ENCODE assay signal across 17 mouse cellular contexts in the genomic region with DNA sequence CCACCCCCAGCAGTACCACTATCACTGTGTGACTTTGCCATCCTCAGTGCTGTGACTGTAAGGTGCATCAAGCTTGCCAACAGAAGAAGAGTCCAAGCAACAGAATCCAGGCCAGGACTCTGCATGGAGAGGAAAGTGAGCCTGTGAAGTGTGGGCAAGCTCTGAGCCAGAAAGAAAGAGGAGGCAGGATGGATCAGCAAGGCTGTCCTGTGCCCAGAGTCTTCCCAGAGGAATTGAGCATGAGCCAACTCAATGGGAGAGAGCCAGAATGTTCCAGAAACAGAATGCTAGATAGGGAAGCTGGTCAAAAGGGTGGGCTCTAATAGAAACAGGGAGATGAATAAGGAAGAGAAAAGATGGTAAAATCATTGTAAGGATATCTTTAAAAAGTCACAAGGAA. TPM values are rescaled to one million over a fixed set of nuclear protein-coding genes. Genes with fewer than 3 reads are reported as not detected.
"Had no signal": no experiment of that assay in that cellular context is flagged by ENCODE, and none has a peak within 500 bp of the region (broad histone marks: within the 10 kb centered on the region; RNA-seq: fewer than 3 reads in every experiment).

No protein-coding gene starts in this region.

- H3K27ac ChIP-seq: midbrain, embryonic 10.5 days; midbrain, embryonic 12.5 days; neural tube, embryonic 12.5 days; stomach, embryonic 15.5 days; stomach, postnatal 0 days had no signal

- H3K4me2 ChIP-seq: lung, embryonic 14.5 days; midbrain, embryonic 12.5 days; neural tube, embryonic 12.5 days; stomach, embryonic 15.5 days had no signal

- H3K36me3 ChIP-seq: midbrain, embryonic 10.5 days; midbrain, embryonic 12.5 days; neural tube, embryonic 12.5 days; stomach, embryonic 15.5 days had no signal

- ATAC-seq: midbrain, embryonic 16.5 days had no signal

- H3K9me3 ChIP-seq: midbrain, embryonic 10.5 days; midbrain, embryonic 12.5 days; neural tube, embryonic 12.5 days; stomach, embryonic 15.5 days had no signal

- H3K4me1 ChIP-seq: midbrain, embryonic 10.5 days; midbrain, embryonic 12.5 days; neural tube, embryonic 12.5 days; stomach, embryonic 15.5 days had no signal

- H3K9ac ChIP-seq: lung, embryonic 14.5 days; midbrain, embryonic 12.5 days; neural tube, embryonic 12.5 days; stomach, embryonic 15.5 days had no signal

- H3K4me3 ChIP-seq: midbrain, embryonic 10.5 days; midbrain, embryonic 12.5 days; neural tube, embryonic 12.5 days; stomach, embryonic 15.5 days had no signal

- H3K27me3 ChIP-seq: midbrain, embryonic 12.5 days; neural tube, embryonic 12.5 days; stomach, embryonic 15.5 days had no signal

- DNase-seq: lung, embryonic 14.5 days; lung, postnatal 10 days; lung, postnatal 4 days; midbrain, embryonic 14.5 days; right cerebral cortex, postnatal 14 days; thymus, adult 2 months; thymus, postnatal 25 days; thymus, postnatal 4 days had no signal

RNA-seq across cellular contexts. Expression of a gene that starts 19.9 kb away (rescaled TPM):
- polyA plus RNA-seq: lung, embryonic 14.5 days; lung, embryonic 16.5 days; midbrain, embryonic 10.5 days; midbrain, embryonic 12.5 days; midbrain, embryonic 14.5 days; midbrain, embryonic 16.5 days; neural tube, embryonic 12.5 days; neural tube, embryonic 14.5 days; stomach, embryonic 15.5 days; stomach, postnatal 0 days; testis, adult 2 months; thymus, adult 2 months had no signal
